29 mouse cellular contexts compared by ENCODE assay signal in the genomic region with DNA sequence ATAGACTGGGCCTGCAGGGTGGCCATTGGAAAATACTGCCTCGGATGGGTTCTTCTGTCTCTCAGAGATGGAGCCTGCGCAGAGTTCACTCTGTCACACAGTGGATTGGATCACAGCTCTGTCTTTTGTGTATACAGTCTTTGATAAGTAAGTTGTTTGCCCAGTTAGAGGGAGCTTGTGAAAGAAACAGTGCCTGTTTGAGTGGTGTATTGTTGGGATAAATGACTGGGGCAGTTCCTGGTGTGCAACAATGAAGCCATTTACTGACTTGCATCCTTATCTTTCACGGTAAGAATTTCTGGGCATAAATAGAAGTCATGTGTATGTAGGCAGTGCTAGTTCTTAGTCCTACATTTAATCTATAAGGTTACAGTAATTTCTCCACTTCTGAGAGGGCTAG. TPM values are rescaled to one million over a fixed set of nuclear protein-coding genes. Genes with fewer than 3 reads are reported as not detected.
A peak's percentile ranks its signal among the peaks of the same experiment; 100 is the strongest.
DNase-seq lines count a peak whose midpoint lies in the region; ATAC-seq lines count a peak whose summit lies in the region.
"Had no signal": no experiment of that assay in that cellular context is flagged by ENCODE, and none has a peak within 500 bp of the region (broad histone marks: within the 10 kb centered on the region; RNA-seq: fewer than 3 reads in every experiment).

No protein-coding gene starts in this region.

- no peak overlapping the region for H3K9ac ChIP-seq in midbrain, embryonic 13.5 days (replicated peaks)
- H3K9ac ChIP-seq in midbrain, embryonic 16.5 days (ENCODE audit: low read depth, low read length): no peak overlapping the region
- no peak overlapping the region for H3K9ac ChIP-seq in intestine, embryonic 16.5 days (ENCODE audit: low read depth, low read length)
- no peak overlapping the region for H3K9ac ChIP-seq in stomach, embryonic 16.5 days (ENCODE audit: low read length)
- H3K9ac ChIP-seq: embryonic facial prominence, embryonic 15.5 days; heart, embryonic 13.5 days; limb, embryonic 13.5 days; liver, embryonic 12.5 days; neural tube, embryonic 13.5 days had no signal

- no peaks in the 10 kb centered on the region for H3K4me1 ChIP-seq in midbrain, embryonic 13.5 days (replicated peaks)
- H3K4me1 ChIP-seq in midbrain, embryonic 16.5 days (ENCODE audit: control insufficient read depth, insufficient read depth, low read length): no peaks in the 10 kb centered on the region
- H3K4me1 ChIP-seq in intestine, embryonic 16.5 days (ENCODE audit: control insufficient read depth, insufficient read depth, low read length): no peaks in the 10 kb centered on the region
- H3K4me1 ChIP-seq in stomach, embryonic 16.5 days (ENCODE audit: control insufficient read depth, insufficient read depth, low read length): no peaks in the 10 kb centered on the region
- H3K4me1 ChIP-seq: embryonic facial prominence, embryonic 15.5 days; limb, embryonic 13.5 days; liver, embryonic 12.5 days; neural tube, embryonic 13.5 days had no signal

- H3K27ac ChIP-seq in midbrain, embryonic 13.5 days: 0 out of 2 replicates have a peak overlapping the region, but pooled peaks have one; percentile 2
- no peak overlapping the region for H3K27ac ChIP-seq in midbrain, embryonic 16.5 days (ENCODE audit: low read length)
- no peak overlapping the region; the same call in 1 of the 2 replicates for H3K27ac ChIP-seq in intestine, embryonic 16.5 days (ENCODE audit: low read length)
- H3K27ac ChIP-seq in stomach, embryonic 16.5 days (ENCODE audit: low read length): peak overlapping the region; percentile 79
- H3K27ac ChIP-seq: embryonic facial prominence, embryonic 15.5 days; heart, embryonic 13.5 days; limb, embryonic 13.5 days; liver, embryonic 12.5 days; neural tube, embryonic 13.5 days had no signal

- H3K9me3 ChIP-seq in midbrain, embryonic 13.5 days: no peaks in the 10 kb centered on the region
- H3K9me3 ChIP-seq in midbrain, embryonic 16.5 days (replicated peaks; ENCODE audit: control insufficient read depth, low read length, poor library complexity, severe bottlenecking): no peaks in the 10 kb centered on the region
- no peaks in the 10 kb centered on the region for H3K9me3 ChIP-seq in intestine, embryonic 16.5 days (ENCODE audit: control insufficient read depth, low read length)
- no peaks in the 10 kb centered on the region for H3K9me3 ChIP-seq in stomach, embryonic 16.5 days (replicated peaks; ENCODE audit: control insufficient read depth, low read length)
- H3K9me3 ChIP-seq: embryonic facial prominence, embryonic 15.5 days; heart, embryonic 13.5 days; limb, embryonic 13.5 days; liver, embryonic 12.5 days; neural tube, embryonic 13.5 days had no signal

- 39% methylated on average over 3 of the region's 3 CpGs for WGBS in midbrain, embryonic 13.5 days
- 28% methylated on average over 3 of the region's 3 CpGs for WGBS in midbrain, embryonic 16.5 days
- 57% methylated on average over 3 of the region's 3 CpGs for WGBS in intestine, embryonic 16.5 days
- WGBS in stomach, embryonic 16.5 days: 57% methylated on average over 3 of the region's 3 CpGs

- no peaks in the 10 kb centered on the region for H3K27me3 ChIP-seq in midbrain, embryonic 13.5 days
- no peaks in the 10 kb centered on the region for H3K27me3 ChIP-seq in midbrain, embryonic 16.5 days (ENCODE audit: control insufficient read depth, insufficient read depth, low read depth, low read length)
- H3K27me3 ChIP-seq in intestine, embryonic 16.5 days (replicated peaks; ENCODE audit: control insufficient read depth, insufficient read depth, low read length): no peaks in the 10 kb centered on the region
- no peaks in the 10 kb centered on the region for H3K27me3 ChIP-seq in stomach, embryonic 16.5 days (ENCODE audit: control insufficient read depth, insufficient read depth, low read length)
- H3K27me3 ChIP-seq: embryonic facial prominence, embryonic 15.5 days; heart, embryonic 13.5 days; limb, embryonic 13.5 days; liver, embryonic 12.5 days; neural tube, embryonic 13.5 days had no signal

- peaks cover 4% of the 10 kb centered on the region for H3K36me3 ChIP-seq in midbrain, embryonic 13.5 days
- no peaks in the 10 kb centered on the region for H3K36me3 ChIP-seq in midbrain, embryonic 16.5 days (ENCODE audit: control insufficient read depth, insufficient read depth, low read length)
- H3K36me3 ChIP-seq in intestine, embryonic 16.5 days (ENCODE audit: control insufficient read depth, insufficient read depth, low read length): no peaks in the 10 kb centered on the region
- H3K36me3 ChIP-seq in stomach, embryonic 16.5 days (ENCODE audit: control insufficient read depth, insufficient read depth, low read length): no peaks in the 10 kb centered on the region

- H3K4me3 ChIP-seq in midbrain, embryonic 13.5 days (replicated peaks): no peak overlapping the region
- no peak overlapping the region for H3K4me3 ChIP-seq in midbrain, embryonic 16.5 days (ENCODE audit: low read depth, low read length)
- H3K4me3 ChIP-seq in intestine, embryonic 16.5 days (ENCODE audit: low read length): no peak overlapping the region
- H3K4me3 ChIP-seq in stomach, embryonic 16.5 days (replicated peaks; ENCODE audit: low read length): no peak overlapping the region
- H3K4me3 ChIP-seq: embryonic facial prominence, embryonic 15.5 days; heart, embryonic 13.5 days; limb, embryonic 13.5 days; liver, embryonic 12.5 days; neural tube, embryonic 13.5 days had no signal

- no peak for ATAC-seq in midbrain, embryonic 13.5 days
- no peak for ATAC-seq in midbrain, embryonic 16.5 days
- peak; percentile 94 for ATAC-seq in intestine, embryonic 16.5 days
- ATAC-seq in stomach, embryonic 16.5 days (ENCODE audit: insufficient read depth, low FRiP score): peak; percentile 89
- ATAC-seq: activated CD4-positive, CD25-positive, alpha-beta regulatory T cell, adult 4 months; forebrain, embryonic 14.5 days; liver, embryonic 12.5 days had no signal

- DNase-seq in embryo, embryonic 10.5 days (ENCODE audit: low spot score): peak; percentile 3
- DNase-seq in embryo, embryonic 9.5 days (ENCODE audit: extremely low spot score): no peak
- DNase-seq in adrenal gland, adult 2 months: no peak
- no peak for DNase-seq in gastrocnemius, adult 18-20 months (ENCODE audit: low spot score)
- DNase-seq: adrenal gland, postnatal 10 days; cerebellum, adult 8-10 months; cerebellum, postnatal 36 days; gastrocnemius, postnatal 14 days; heart, adult 18-20 months; kidney, adult 8-10 months; kidney, postnatal 10 days; lung, adult 2 months; lung, postnatal 14 days; right cerebral cortex, adult 18-20 months; right cerebral cortex, postnatal 4 days; thymus, adult 2 months; thymus, postnatal 4 days had no signal

- H3K4me2 ChIP-seq in midbrain, embryonic 13.5 days (replicated peaks): no peak overlapping the region
- H3K4me2 ChIP-seq in midbrain, embryonic 16.5 days (ENCODE audit: low read length): no peak overlapping the region
- no peak overlapping the region for H3K4me2 ChIP-seq in intestine, embryonic 16.5 days (ENCODE audit: low read depth, low read length)
- no peak overlapping the region for H3K4me2 ChIP-seq in stomach, embryonic 16.5 days (ENCODE audit: low read depth, low read length)
- H3K4me2 ChIP-seq: embryonic facial prominence, embryonic 15.5 days; heart, embryonic 13.5 days; limb, embryonic 13.5 days; liver, embryonic 12.5 days; midbrain, embryonic 11.5 days; neural tube, embryonic 13.5 days had no signal

RNA-seq across cellular contexts. Expression of a gene that starts 46.2 kb away (rescaled TPM):
- 30.7 and 31.3 TPM in 2 replicates for polyA plus RNA-seq in midbrain, embryonic 13.5 days (2015; fragmentation: Nextera tagmentation; extraction: Ambion mirVana)
- 30.7 and 32.3 TPM in 2 replicates for polyA plus RNA-seq in midbrain, embryonic 16.5 days (2015; fragmentation: Nextera tagmentation; extraction: Ambion mirVana)
- polyA plus RNA-seq in intestine, embryonic 16.5 days (2015; fragmentation: Nextera tagmentation; extraction: Ambion mirVana): 24.9 and 26.8 TPM in 2 replicates
- 34.3 and 39.2 TPM in 2 replicates for polyA plus RNA-seq in stomach, embryonic 16.5 days (2015; fragmentation: Nextera tagmentation; extraction: Ambion mirVana)
- total RNA-seq in adrenal gland, adult 2 months (2021): 10 to 100 TPM; 23.4 to 31.7 TPM
- polyA plus RNA-seq in adrenal gland, adult 2 months (2012; rRNA removed): 0.97 and 0.98 TPM in 2 replicates
- total RNA-seq in gastrocnemius, adult 18-20 months (2021): 10 to 100 TPM; 24.1 to 25.6 TPM

RNA-seq across cellular contexts. Expression of a gene that starts 49.5 kb away (rescaled TPM):
- polyA plus RNA-seq in midbrain, embryonic 13.5 days (2015; fragmentation: Nextera tagmentation; extraction: Ambion mirVana): 32.1 and 38.8 TPM in 2 replicates
- 31.2 and 34.2 TPM in 2 replicates for polyA plus RNA-seq in midbrain, embryonic 16.5 days (2015; fragmentation: Nextera tagmentation; extraction: Ambion mirVana)
- polyA plus RNA-seq in intestine, embryonic 16.5 days (2015; fragmentation: Nextera tagmentation; extraction: Ambion mirVana): 30.8 and 31.8 TPM in 2 replicates
- 30.3 and 33.8 TPM in 2 replicates for polyA plus RNA-seq in stomach, embryonic 16.5 days (2015; fragmentation: Nextera tagmentation; extraction: Ambion mirVana)
- 10 to 100 TPM; 14.0 to 21.0 TPM for total RNA-seq in adrenal gland, adult 2 months (2021)
- 9.2 and 11.7 TPM in 2 replicates for polyA plus RNA-seq in adrenal gland, adult 2 months (2012; rRNA removed)
- total RNA-seq in gastrocnemius, adult 18-20 months (2021): 1 to 10 TPM; 1.3 to 1.7 TPM

Comparison
In these comparisons a context has a peak if more than half of its experiments do, and no peak if none do; other contexts are left out.
1. H3K27ac ChIP-seq: peak in midbrain, embryonic 13.5 days (single experiment) and stomach, embryonic 16.5 days (single experiment); none in midbrain, embryonic 16.5 days (single experiment) and intestine, embryonic 16.5 days (single experiment).
2. ATAC-seq: peak in intestine, embryonic 16.5 days (single experiment) and stomach, embryonic 16.5 days (single experiment); none in midbrain, embryonic 13.5 days (single experiment) and midbrain, embryonic 16.5 days (single experiment).
3. RNA of a gene that starts 46.2 kb away (polyA plus RNA-seq): 34.3 to 39.2 TPM in stomach, embryonic 16.5 days, 30.7 to 32.3 TPM in midbrain, embryonic 16.5 days, 30.7 to 31.3 TPM in midbrain, embryonic 13.5 days and 24.9 to 26.8 TPM in intestine, embryonic 16.5 days; 0.97 to 0.98 TPM in adrenal gland, adult 2 months; every median in the first group is over 10 times any median in the second.